Mouse (Mus musculus): ENCODE data around the gene Pcp4l1.

DNA sequence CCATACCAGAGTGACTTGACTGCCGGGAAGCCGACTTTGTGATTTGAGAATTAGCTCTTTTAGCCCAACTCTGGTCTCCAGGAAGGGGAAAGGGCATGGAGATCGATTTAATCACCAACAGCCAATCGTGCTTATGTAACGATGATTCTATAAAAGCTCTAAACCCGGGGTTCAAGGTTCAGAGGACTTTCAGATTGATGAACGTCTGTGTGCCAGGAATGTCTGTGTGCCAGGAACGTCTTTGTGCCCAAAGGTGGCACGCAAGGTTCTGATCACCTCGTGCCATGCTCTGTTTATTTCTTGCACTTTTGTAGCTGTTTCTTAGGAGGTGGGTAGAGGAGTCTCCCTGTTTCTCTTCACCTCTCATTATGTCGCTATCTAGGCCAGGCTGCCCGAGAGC is 27.2 kb downstream of the Pcp4l1 start:
- no peak for TF ChIP-seq CTCF (IDR thresholded peaks at IDR 0.05; ENCODE audit: borderline replicate concordance, insufficient read depth, low read length)
- no peak for TF ChIP-seq POLR2A (IDR thresholded peaks at IDR 0.05; ENCODE audit: low read depth, low read length)
